Mouse (Mus musculus) lung, postnatal 0 days (tissue): Measurements from ENCODE around the gene Tcstv1. TPM values are rescaled to one million over a fixed set of nuclear protein-coding genes. Genes with fewer than 3 reads are reported as not detected.

Experiments used
- polyA plus RNA-seq: library from polyadenylated mRNA; unstranded; fragments of >200 nt; fragmentation: Nextera tagmentation; extraction: Ambion mirVana; gene quantifications from 2 replicates; pipeline ENCODE4 v1.2.1, GENCODE M21; 2015

The Tcstv1 gene
- polyA plus RNA-seq, 1 experiment from 2014 or later: not detected

Other genes starting within 250 kb of the Tcstv1 start
- 95.4 and 118 TPM in 2 replicates for gene Hmgcs1, start 204.4 kb downstream of the Tcstv1 start, polyA plus RNA-seq
- gene Nim1k, start 138.9 kb downstream of the Tcstv1 start, polyA plus RNA-seq: 0.63 and 0.76 TPM in 2 replicates
- gene Zfp131, start 103.9 kb downstream of the Tcstv1 start, polyA plus RNA-seq: 25.0 and 25.2 TPM in 2 replicates
- gene AF067063, start 64.6 kb downstream of the Tcstv1 start, polyA plus RNA-seq: not detected in 2 replicates
- not detected in 2 replicates for gene D13Ertd608e, start 58.8 kb downstream of the Tcstv1 start, polyA plus RNA-seq
- gene Gm21761, start 34.5 kb upstream of the Tcstv1 start, polyA plus RNA-seq: not detected in 2 replicates
- gene B020031M17Rik, start 56.0 kb upstream of the Tcstv1 start, polyA plus RNA-seq: not detected in 2 replicates
- gene Gm36079, start 132.2 kb upstream of the Tcstv1 start, polyA plus RNA-seq: not detected in 2 replicates
- 0.38 and 0.54 TPM in 2 replicates for gene Gm21188, start 157.4 kb upstream of the Tcstv1 start, polyA plus RNA-seq
- not detected in 2 replicates for gene Gm20767, start 245.5 kb upstream of the Tcstv1 start, polyA plus RNA-seq